Mouse (Mus musculus): ENCODE measurements around the gene Slc16a5.
A peak's percentile ranks its signal among the peaks of the same experiment; 100 is the strongest.
"Not testable (repeated sequence)": the region's sequence is repeated elsewhere in the genome, so short reads cannot be mapped to it uniquely, and the experiment has no call there.

Gene Slc16a5

GRCm38 (mm10) chr11:115483726-115484125 lies 21.5 kb downstream of the Slc16a5 start:
- peak; percentile 91 for DNase-seq

GRCm38 (mm10) chr11:115485155-115485554 lies 22.9 kb downstream of the Slc16a5 start:
- no peak for DNase-seq

GRCm38 (mm10) chr11:115488551-115489104 lies 26.4 kb downstream of the Slc16a5 start:
- peak; percentile 92 for DNase-seq

- DNase-seq, result peak; percentile 94
These were observed 28.4 kb downstream of the Slc16a5 start for GRCm38 (mm10) chr11:115490441-115491355.

- peak; percentile 99 for DNase-seq
These were observed 29.2 kb downstream of the Slc16a5 start, which contains the start of gene Nt5c for GRCm38 (mm10) chr11:115491356-115492083. Gene Nt5c (minus strand): TSS chr11:115491862.

GRCm38 (mm10) chr11:115492387-115492786 lies 30.1 kb downstream of the Slc16a5 start:
- DNase-seq, result no peak

GRCm38 (mm10) chr11:115496559-115496958 lies 34.3 kb downstream of the Slc16a5 start:
- not testable (repeated sequence) for DNase-seq

GRCm38 (mm10) chr11:115502636-115503035 lies 40.4 kb downstream of the Slc16a5 start:
- DNase-seq, result no peak

GRCm38 (mm10) chr11:115506586-115506985 lies 44.3 kb downstream of the Slc16a5 start:
- DNase-seq, result no peak

- peak; percentile 71 for DNase-seq
These were observed 45.8 kb downstream of the Slc16a5 start for GRCm38 (mm10) chr11:115508061-115508460.

- peak; percentile 93 for DNase-seq
These were observed 47.7 kb downstream of the Slc16a5 start for GRCm38 (mm10) chr11:115509773-115510506.

- DNase-seq, result peak; percentile 88
These were observed 48.2 kb downstream of the Slc16a5 start for GRCm38 (mm10) chr11:115510507-115510888.

- DNase-seq, result peak; percentile 86
These were observed 48.8 kb downstream of the Slc16a5 start for GRCm38 (mm10) chr11:115511121-115511520.

- peak; percentile 77 for DNase-seq
These were observed 49.7 kb downstream of the Slc16a5 start for GRCm38 (mm10) chr11:115512004-115512403.

GRCm38 (mm10) chr11:115512407-115513183 lies 50.3 kb downstream of the Slc16a5 start:
- DNase-seq, result peak; percentile 97

- peak; percentile 96 for DNase-seq
These were observed 51.3 kb downstream of the Slc16a5 start for GRCm38 (mm10) chr11:115513271-115514237.

GRCm38 (mm10) chr11:115514238-115514663 lies 52.0 kb downstream of the Slc16a5 start, which contains the start of gene Jpt1:
Gene Jpt1 (minus strand): TSS chr11:115514387.
- peak; percentile 100 for DNase-seq

GRCm38 (mm10) chr11:115515021-115515420 lies 52.7 kb downstream of the Slc16a5 start:
- DNase-seq, result no peak

- DNase-seq, result peak; percentile 80
These were observed 54.7 kb downstream of the Slc16a5 start for GRCm38 (mm10) chr11:115516942-115517341.

- DNase-seq, result no peak
These were observed 56.4 kb downstream of the Slc16a5 start for GRCm38 (mm10) chr11:115518693-115519092.
